Mouse (Mus musculus) neural tube, embryonic 12.5 days (tissue): Measurements from ENCODE around the gene Amotl1. TPM values are rescaled to one million over a fixed set of nuclear protein-coding genes. Genes with fewer than 3 reads are reported as not detected.
A peak's percentile ranks its signal among the peaks of the same experiment; 100 is the strongest.

Source experiments
- ATAC-seq: fragments of 200-750 bp; cut with Nextera tagmentation; 2 replicates; pipeline ENCODE4 v1.8.0; 2017; ENCODE audit warnings: low read depth, mild to moderate bottlenecking, moderate TSS enrichment, moderate library complexity; ENCODE audit not compliant: low FRiP score
- H3K27ac ChIP-seq: fragments of 300-500 bp; sonication (generic); 2 replicates; pipeline ENCODE4 v1.5.1; 2016
- H3K27me3 ChIP-seq: fragments of 300-500 bp; sonication (generic); replicated peaks from 2 replicates; pipeline ENCODE4 v1.6.1; 2016; ENCODE audit warnings: mild to moderate bottlenecking
- H3K36me3 ChIP-seq: fragments of 300-500 bp; sonication (generic); 2 replicates; pipeline ENCODE4 v1.6.1; 2016; ENCODE audit warnings: mild to moderate bottlenecking
- H3K4me1 ChIP-seq: fragments of 300-500 bp; sonication (generic); 2 replicates; pipeline ENCODE4 v1.6.1; 2016
- H3K4me2 ChIP-seq: fragments of 300-500 bp; sonication (generic); replicated peaks from 2 replicates; pipeline ENCODE4 v1.6.1; 2016; ENCODE audit warnings: mild to moderate bottlenecking
- H3K4me3 ChIP-seq: fragments of 300-500 bp; sonication (generic); 2 replicates; pipeline ENCODE4 v1.5.1; 2016
- H3K9ac ChIP-seq: fragments of 300-500 bp; sonication (generic); 2 replicates; pipeline ENCODE4 v1.6.1; 2016; ENCODE audit warnings: mild to moderate bottlenecking
- H3K9me3 ChIP-seq: fragments of 300-500 bp; sonication (generic); 2 replicates; pipeline ENCODE4 v1.6.1; 2016; ENCODE audit warnings: mild to moderate bottlenecking
- WGBS: fragments of 180-500 bp; shearing (Covaris S2); methylation state at CpG from one replicate; pipeline ENCODE4 v1.1.7; 2016; 5-methylcytosine and 5-hydroxymethylcytosine counted together
- polyA plus RNA-seq: library from polyadenylated mRNA; unstranded; fragments of >200 nt; fragmentation: Nextera tagmentation; extraction: Ambion mirVana; gene quantifications from 2 replicates; pipeline ENCODE4 v1.2.1, GENCODE M21; 2016

The Amotl1 gene
- polyA plus RNA-seq, 1 experiment from 2014 or later: 13.5 TPM

DNA sequence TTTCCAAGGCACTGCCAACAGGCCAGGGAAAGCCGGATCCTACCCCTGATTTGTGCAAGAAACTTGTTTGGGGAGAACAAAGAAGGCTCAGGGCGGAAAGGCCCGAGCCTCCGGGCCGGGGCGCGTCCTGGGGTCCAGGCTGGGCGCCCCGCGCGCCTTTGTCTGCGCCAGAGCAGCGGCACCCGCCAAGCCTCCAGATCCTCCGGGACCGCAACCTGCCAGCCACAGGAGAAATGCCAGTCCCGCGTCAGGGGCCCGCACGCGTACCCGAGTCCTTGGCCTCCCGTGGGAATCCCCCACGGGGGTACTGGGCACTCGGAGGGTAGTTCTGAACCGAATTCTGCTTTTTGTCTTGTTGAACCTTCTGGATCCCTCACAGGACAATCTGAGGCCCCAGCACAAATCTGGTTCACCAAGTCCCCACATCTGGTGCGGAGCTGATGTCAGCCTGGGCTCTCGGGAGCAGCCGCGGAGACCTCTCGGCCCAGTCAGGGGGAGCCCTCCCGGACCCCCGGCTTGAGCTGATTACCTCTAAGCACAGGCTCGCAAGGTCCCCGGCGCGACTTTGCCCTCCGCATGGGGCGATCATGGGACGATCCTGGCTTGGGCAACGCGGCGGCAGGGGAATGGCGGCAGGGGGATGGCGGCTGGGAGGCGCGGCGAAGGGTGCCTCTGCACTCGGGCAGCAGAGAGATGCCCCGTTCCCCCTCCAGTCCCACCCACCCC lies 30.5 kb downstream of the Amotl1 start:
- no peaks in the 10 kb centered on the region for H3K27me3 ChIP-seq
- peak overlapping the region; percentile 89 for H3K4me2 ChIP-seq
- WGBS: under 1% methylated on average over 50 of the region's 50 CpGs
- H3K9ac ChIP-seq: peak overlapping the region; percentile 94
- no peaks in the 10 kb centered on the region for H3K9me3 ChIP-seq
- ATAC-seq: peak; percentile 70
- peaks cover 28% of the 10 kb centered on the region for H3K4me1 ChIP-seq
- H3K27ac ChIP-seq: peak overlapping the region; percentile 37; the same call in 1 of the 2 replicates
- no peaks in the 10 kb centered on the region for H3K36me3 ChIP-seq
- peak overlapping the region; percentile 82 for H3K4me3 ChIP-seq

DNA sequence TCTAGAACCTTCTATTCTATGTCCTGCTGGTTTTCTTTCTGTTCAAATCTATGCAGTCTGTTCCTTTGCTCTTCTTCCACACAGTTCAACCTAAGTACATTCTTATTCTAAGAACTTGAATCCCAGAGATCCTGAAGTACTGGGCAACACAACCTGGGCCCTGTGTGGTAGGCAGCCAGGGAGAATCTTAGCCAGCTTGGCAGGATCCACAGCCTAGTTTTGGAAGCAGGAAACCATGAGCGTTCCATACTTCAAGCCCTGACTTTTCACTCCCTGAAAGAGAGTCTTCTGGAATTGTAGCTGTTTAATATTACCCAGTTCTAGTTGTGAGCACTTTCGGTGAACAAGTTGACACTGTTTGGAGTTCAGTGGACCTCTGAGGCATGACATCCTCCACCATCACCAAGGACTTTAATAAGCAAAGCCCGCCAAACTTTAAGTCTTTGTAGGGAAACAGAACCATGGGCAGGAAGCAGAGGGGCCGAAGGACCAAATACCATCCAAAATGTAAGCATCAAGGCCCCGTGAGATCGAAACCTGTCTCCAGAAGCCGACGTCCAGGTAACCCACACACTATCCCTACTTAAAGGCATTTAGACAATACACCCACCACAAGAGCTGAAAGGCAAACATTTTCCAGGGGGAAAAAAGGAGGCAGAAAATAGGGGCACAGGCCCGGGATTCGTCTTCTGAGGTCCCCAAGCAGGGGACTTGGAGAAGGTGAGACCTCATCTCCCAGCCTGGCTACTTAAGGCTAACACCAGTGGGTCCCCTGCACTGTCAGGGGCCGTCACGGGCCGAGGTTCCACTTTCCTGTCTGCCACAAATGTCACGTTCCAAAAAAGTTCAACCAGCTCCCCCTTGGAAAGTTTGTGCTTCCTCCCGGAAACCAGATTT lies 31.3 kb downstream of the Amotl1 start:
- peak overlapping the region; percentile 82 for H3K4me3 ChIP-seq
- 9% methylated on average over 15 of the region's 15 CpGs for WGBS
- peak overlapping the region; percentile 94 for H3K9ac ChIP-seq
- no peaks in the 10 kb centered on the region for H3K9me3 ChIP-seq
- no peaks in the 10 kb centered on the region for H3K27me3 ChIP-seq
- H3K4me1 ChIP-seq: peaks cover 36% of the 10 kb centered on the region
- H3K27ac ChIP-seq: peak overlapping the region; percentile 37; the same call in 1 of the 2 replicates
- peak; percentile 15; the same call in 1 of the 2 replicates for ATAC-seq
- H3K4me2 ChIP-seq: peak overlapping the region; percentile 89
- H3K36me3 ChIP-seq: no peaks in the 10 kb centered on the region

DNA sequence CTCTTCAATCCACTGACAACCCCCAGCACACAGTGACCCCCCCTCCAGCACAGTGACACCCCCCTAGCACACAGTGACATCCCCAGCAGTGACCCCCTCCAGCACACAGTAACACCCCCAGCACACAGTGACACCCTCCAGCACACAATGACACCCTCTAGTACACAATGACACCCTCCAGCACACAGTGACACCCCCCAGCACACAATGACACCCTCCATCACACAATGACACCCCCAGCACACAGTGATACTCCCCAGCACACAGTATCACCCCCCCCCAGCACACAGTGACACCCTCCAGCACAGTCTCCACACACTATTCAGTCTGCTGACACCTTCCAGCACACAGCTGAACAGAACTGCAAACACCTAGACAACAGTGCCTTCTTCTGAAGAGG lies 32.3 kb downstream of the Amotl1 start:
- Histone ChIP-seq H3K36me3 (no peaks in the 10 kb centered on the region), H3K4me1 (peaks cover 43% of the 10 kb centered on the region), H3K9ac (peak overlapping the region; percentile 94), H3K4me3 (peak overlapping the region; percentile 82), H3K4me2 (peak overlapping the region; percentile 89), H3K27ac (no peak overlapping the region), H3K27me3 (no peaks in the 10 kb centered on the region), H3K9me3 (no peaks in the 10 kb centered on the region)
- ATAC-seq: 0 out of 2 replicates have a peak, but pooled peaks have one; percentile 2

DNA sequence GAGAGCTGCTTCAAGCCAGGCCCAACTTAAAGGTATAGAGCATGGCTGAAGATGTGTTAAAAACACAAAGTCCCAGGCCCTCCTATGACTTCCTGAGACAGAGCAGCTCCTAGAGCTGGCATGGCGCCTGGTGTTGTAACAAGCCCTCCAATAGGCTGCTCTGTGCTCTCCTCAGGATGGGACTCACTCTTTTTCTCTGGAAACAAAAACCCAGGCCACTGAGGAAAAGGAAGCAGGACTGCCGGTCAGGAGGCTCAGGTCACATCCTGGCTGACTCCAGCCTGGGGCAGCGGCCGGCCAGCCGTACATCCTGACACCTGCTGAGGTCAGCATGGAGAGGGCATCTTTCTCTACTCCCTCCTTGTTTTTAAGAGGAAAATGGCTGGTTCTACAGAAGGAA lies 36.3 kb downstream of the Amotl1 start:
- no peak for ATAC-seq
- Histone ChIP-seq H3K27me3 (no peaks in the 10 kb centered on the region), H3K4me3 (no peak overlapping the region), H3K27ac (no peak overlapping the region), H3K9ac (no peak overlapping the region), H3K4me2 (no peak overlapping the region), H3K36me3 (0 out of 2 replicates have a peak, but pooled peaks cover 6% of the 10 kb centered on the region), H3K4me1 (peaks cover 36% of the 10 kb centered on the region), H3K9me3 (no peaks in the 10 kb centered on the region)
- WGBS: 62% methylated on average over 5 of the region's 5 CpGs

DNA sequence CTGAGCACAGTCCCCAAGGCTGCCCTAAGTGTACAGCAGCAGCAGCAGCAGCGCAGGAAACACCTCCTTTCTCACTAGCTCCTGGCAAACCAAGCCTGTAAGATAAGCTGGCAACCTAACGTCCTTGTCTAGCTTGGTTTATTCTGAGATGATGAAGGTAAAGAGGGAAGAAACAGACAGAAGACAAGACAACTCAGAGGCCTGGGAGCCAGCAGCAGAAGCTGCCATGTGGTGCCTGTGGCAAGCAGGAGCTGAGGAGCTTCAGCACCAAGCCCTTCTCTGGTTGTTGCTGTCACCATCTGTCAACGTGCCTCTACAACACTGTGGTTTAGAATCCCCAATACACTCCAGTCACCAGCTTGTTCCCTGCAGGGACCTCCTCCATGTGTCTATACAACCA lies 37.4 kb downstream of the Amotl1 start:
- 71% methylated on average over 3 of the region's 3 CpGs for WGBS
- Histone ChIP-seq H3K27ac (no peak overlapping the region), H3K9ac (no peak overlapping the region), H3K4me2 (no peak overlapping the region), H3K4me3 (no peak overlapping the region), H3K9me3 (no peaks in the 10 kb centered on the region), H3K27me3 (no peaks in the 10 kb centered on the region), H3K36me3 (0 out of 2 replicates have a peak, but pooled peaks cover 6% of the 10 kb centered on the region), H3K4me1 (peaks cover 25% of the 10 kb centered on the region)
- ATAC-seq: no peak

DNA sequence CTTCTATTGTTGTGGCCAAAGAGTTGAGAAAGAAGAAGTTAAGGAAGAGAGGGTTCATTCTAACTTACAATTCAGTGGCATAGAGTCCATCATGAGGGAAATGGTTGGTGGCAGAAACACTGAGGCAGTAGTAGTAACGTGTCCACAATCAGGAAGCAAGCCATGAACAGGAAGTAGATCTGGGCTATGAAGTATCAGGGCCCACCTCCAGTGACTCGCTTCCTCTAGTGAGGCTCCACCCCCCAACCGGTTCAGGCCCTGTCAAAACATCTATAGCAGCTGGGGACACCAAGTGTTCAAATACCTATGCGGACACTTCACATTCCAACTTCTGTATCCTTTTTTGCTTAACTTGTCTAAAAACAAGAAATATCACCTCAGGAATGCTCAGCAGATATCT lies 38.9 kb downstream of the Amotl1 start:
- WGBS: 91% methylated on average over 4 of the region's 4 CpGs
- no peak overlapping the region for H3K4me3 ChIP-seq
- no peaks in the 10 kb centered on the region for H3K9me3 ChIP-seq
- H3K4me2 ChIP-seq: no peak overlapping the region
- no peak overlapping the region for H3K9ac ChIP-seq
- no peak overlapping the region for H3K27ac ChIP-seq
- peaks cover 6% of the 10 kb centered on the region; the same call in 1 of the 2 replicates for H3K36me3 ChIP-seq
- ATAC-seq: no peak
- H3K4me1 ChIP-seq: peaks cover 15% of the 10 kb centered on the region
- H3K27me3 ChIP-seq: no peaks in the 10 kb centered on the region

DNA sequence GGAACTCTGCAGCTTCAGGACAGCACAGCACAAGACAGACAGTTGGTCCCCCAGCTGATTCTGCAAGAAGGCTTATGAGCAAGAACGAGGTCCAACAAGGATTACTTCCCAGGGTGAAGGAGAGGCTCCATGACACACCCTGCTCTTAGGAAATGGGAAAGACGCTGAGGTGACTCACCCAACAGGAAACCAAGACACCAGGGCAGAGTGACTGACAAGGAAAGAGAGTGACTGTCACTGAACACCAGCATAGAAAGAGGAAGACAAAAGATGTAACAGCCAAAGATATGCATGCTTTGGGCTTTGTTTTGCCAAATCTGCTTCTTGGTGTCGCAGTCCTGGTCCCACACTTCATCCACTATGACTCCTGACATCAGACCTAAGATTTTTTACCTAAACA lies 40.5 kb downstream of the Amotl1 start:
- H3K27me3 ChIP-seq: no peaks in the 10 kb centered on the region
- H3K36me3 ChIP-seq: peaks cover 6% of the 10 kb centered on the region; the same call in 1 of the 2 replicates
- no peak overlapping the region for H3K4me3 ChIP-seq
- H3K4me1 ChIP-seq: peaks cover 14% of the 10 kb centered on the region
- no peak overlapping the region for H3K9ac ChIP-seq
- ATAC-seq: no peak
- no peak overlapping the region for H3K4me2 ChIP-seq
- H3K9me3 ChIP-seq: no peaks in the 10 kb centered on the region
- H3K27ac ChIP-seq: no peak overlapping the region
- 88% methylated on average over 3 of the region's 3 CpGs for WGBS

DNA sequence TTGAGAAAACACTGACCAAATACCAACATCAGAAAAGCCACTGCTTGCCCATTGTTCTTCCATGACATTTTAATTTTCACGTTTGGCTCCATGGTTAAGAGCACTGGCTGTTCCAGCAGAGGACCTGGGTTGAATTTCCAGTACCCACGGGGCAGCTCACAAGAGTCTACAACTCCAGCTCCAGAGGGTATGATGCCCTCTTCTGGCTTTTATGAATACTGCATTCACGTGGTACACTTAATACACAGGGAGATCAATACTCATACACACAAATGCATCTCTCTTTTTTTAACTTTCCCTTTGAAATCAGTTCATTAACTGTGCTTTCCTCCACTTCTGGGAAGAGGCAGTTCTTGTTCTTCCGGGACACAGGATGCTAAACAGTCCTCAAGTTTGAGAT lies 41.4 kb downstream of the Amotl1 start:
- H3K9me3 ChIP-seq: no peaks in the 10 kb centered on the region

DNA sequence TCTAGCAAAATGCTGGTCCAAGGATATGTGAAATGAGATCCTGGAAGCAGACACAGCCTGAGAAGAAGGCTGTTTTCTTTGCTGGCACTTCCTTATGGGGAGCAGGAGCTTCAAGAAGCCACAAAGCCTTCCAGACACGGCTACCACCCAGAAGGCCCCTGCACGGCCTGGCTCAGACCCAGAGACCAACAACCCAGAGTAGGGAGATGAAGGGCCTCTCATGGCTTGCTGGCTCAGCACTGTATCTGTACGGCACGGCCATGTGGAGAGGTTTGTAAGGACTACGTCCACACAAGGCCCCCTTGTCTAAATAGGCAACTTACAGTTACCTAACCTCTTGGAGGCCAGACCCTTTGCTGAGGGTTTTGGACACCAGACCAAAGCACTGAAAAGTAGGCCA lies 45.1 kb downstream of the Amotl1 start:
- Histone ChIP-seq H3K9ac (no peak overlapping the region), H3K36me3 (peaks cover 23% of the 10 kb centered on the region), H3K9me3 (no peaks in the 10 kb centered on the region), H3K4me3 (no peak overlapping the region), H3K27me3 (no peaks in the 10 kb centered on the region), H3K4me2 (no peak overlapping the region), H3K4me1 (no peaks in the 10 kb centered on the region), H3K27ac (no peak overlapping the region)
- 85% methylated on average over 5 of the region's 5 CpGs for WGBS
- no peak for ATAC-seq

More for the DNA sequence above, 41.4 kb downstream of the Amotl1 start:
- Histone ChIP-seq H3K27ac (no peak overlapping the region), H3K4me3 (no peak overlapping the region), H3K27me3 (no peaks in the 10 kb centered on the region), H3K4me1 (peaks cover 5% of the 10 kb centered on the region), H3K9ac (no peak overlapping the region), H3K36me3 (peaks cover 6% of the 10 kb centered on the region; the same call in 1 of the 2 replicates), H3K4me2 (no peak overlapping the region)
- no peak for ATAC-seq
- WGBS: 82% methylated on average over 4 of the region's 4 CpGs

DNA sequence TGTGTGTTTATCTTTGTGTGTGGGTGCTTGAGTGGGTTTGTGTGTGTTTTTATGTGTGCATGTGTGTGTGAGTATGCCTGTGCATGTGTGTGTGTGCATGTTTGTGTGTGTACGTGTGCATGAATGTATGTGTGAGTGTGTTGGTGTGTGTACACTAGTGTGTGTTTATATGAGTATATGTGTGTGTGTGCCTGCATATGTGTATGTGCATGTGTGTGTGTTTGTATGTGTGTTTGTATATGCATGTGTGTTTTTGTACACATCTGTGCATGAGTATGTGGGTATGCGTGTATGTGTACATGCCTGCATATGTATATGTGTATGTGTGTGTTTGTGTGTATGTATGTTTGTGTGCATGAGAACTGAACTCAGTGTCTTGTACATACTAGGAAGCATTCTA lies 46.7 kb downstream of the Amotl1 start:
- 95% methylated on average over 2 of the region's 2 CpGs for WGBS
- Histone ChIP-seq H3K4me3 (no peak overlapping the region), H3K4me1 (no peaks in the 10 kb centered on the region), H3K9me3 (no peaks in the 10 kb centered on the region), H3K27me3 (no peaks in the 10 kb centered on the region), H3K9ac (no peak overlapping the region), H3K27ac (no peak overlapping the region), H3K36me3 (peaks cover 31% of the 10 kb centered on the region), H3K4me2 (no peak overlapping the region)
- no peak for ATAC-seq

DNA sequence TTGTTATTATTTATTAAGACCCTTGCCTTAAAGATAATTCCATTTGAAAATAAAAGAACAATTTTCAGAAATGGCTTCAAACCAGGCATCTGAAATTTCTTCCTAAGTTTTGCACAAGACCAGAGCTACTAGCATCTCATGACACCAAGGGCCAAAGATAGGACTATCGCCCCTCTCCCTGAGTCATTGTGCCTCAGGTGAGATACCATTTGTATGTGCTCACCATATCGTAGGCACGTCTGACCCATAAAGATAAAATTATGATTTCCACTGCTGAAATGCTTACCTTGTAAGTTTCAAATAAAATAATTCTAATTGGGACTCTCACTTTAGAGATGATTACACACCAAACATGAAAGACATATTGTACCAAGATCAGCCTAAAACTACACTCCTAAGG lies 47.4 kb downstream of the Amotl1 start:
- 97% methylated on average over 3 of the region's 3 CpGs for WGBS
- Histone ChIP-seq H3K36me3 (peaks cover 39% of the 10 kb centered on the region), H3K9ac (no peak overlapping the region), H3K4me1 (no peaks in the 10 kb centered on the region), H3K9me3 (no peaks in the 10 kb centered on the region), H3K27ac (no peak overlapping the region), H3K27me3 (no peaks in the 10 kb centered on the region), H3K4me3 (no peak overlapping the region), H3K4me2 (no peak overlapping the region)
- no peak for ATAC-seq

DNA sequence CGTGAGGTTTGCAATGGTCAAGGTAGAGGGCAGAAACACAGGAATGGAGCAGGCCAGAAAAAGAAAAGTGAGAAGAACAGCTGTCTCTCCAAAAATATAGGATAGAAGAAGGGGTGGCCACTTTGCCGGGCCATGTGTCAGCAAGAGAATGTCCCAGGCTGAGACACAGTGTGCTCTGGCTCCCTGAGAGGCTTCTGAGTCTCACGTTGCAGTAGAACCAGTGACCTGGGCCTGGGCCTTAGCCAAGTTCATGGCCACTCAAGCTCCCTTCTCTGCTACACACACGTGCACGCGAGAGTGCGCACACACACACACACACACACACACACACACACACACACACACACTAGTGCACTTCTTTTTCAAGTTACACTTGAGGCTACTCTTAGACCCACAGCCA lies 48.0 kb downstream of the Amotl1 start:
- 89% methylated on average over 7 of the region's 7 CpGs for WGBS
- Histone ChIP-seq H3K36me3 (peaks cover 44% of the 10 kb centered on the region), H3K4me3 (no peak overlapping the region), H3K27ac (no peak overlapping the region), H3K4me1 (no peaks in the 10 kb centered on the region), H3K9ac (no peak overlapping the region), H3K27me3 (no peaks in the 10 kb centered on the region), H3K4me2 (no peak overlapping the region), H3K9me3 (no peaks in the 10 kb centered on the region)
- no peak for ATAC-seq
